Mouse (Mus musculus): ENCODE measurements at regions not wholly inside any gene's neighbourhood (a gene's known extent, or its start where the extent isn't known, plus 50 kb on each side); places are given as distances from the start of the nearest gene placed in this dataset.

DNA sequence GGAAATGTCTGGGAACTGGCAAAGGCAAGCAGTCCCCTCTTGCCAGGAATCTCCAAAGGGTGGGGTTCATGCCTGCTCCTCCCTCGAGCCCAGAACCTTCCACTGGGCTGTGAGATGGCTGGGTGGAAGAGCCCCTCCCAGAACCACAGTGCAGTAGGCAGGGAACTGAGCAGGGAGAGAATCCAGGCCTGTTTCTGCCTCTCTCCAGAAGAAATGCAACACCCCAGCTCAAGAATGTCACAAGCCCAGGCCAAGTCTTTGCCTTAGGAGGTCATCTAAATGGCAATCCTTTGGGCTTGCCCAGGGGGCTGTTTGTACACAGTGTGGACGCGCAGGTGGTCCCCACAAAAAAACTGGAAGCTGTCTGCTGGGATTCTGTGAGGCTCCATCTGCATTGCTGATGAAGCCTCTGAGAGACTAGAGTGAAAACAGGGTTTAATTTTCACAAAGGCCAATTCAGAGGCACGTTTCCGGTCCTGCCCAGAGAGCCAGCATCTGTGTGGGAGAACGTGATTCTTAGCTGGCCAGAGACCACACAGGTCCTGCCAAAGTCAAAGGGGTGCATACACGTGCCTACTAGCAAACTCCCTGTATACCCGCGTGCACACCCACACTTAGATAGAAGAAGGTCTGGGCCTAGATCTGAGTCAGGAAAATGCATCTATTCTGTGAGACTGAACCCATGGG is 129.0 kb downstream of the Hmg20a start:
- Histone ChIP-seq H3K27ac (peak overlapping the region; percentile 62; the same call in 1 of the 2 replicates), H3K4me2 (no peak overlapping the region), H3K9me3 (no peaks in the 10 kb centered on the region), H3K36me3 (no peaks in the 10 kb centered on the region), H3K4me3 (no peak overlapping the region), H3K27me3 (no peaks in the 10 kb centered on the region), H3K4me1 (peaks cover 11% of the 10 kb centered on the region), H3K9ac (no peak overlapping the region)
- no peak for ATAC-seq (ENCODE audit: insufficient number of reproducible peaks, insufficient read depth, low FRiP score, low TSS enrichment, low read depth)
- WGBS, result 50% methylated on average over 9 of the region's 9 CpGs

GRCm38 (mm10) chr9:56549774-56550173 is 131.4 kb downstream of the Hmg20a start:
- Histone ChIP-seq H3K36me3 (no peaks in the 10 kb centered on the region), H3K9ac (no peak overlapping the region), H3K27ac (no peak overlapping the region), H3K27me3 (no peaks in the 10 kb centered on the region), H3K4me3 (no peak overlapping the region), H3K9me3 (no peaks in the 10 kb centered on the region), H3K4me1 (peaks cover 19% of the 10 kb centered on the region), H3K4me2 (no peak overlapping the region)
- WGBS, result 69% methylated on average over 8 of the region's 8 CpGs
- ATAC-seq (ENCODE audit: insufficient number of reproducible peaks, insufficient read depth, low FRiP score, low TSS enrichment, low read depth), result no peak

GRCm38 (mm10) chr9:56550178-56550577 is 131.8 kb downstream of the Hmg20a start:
- Histone ChIP-seq H3K4me3 (no peak overlapping the region), H3K9ac (no peak overlapping the region), H3K27me3 (no peaks in the 10 kb centered on the region), H3K36me3 (no peaks in the 10 kb centered on the region), H3K4me2 (no peak overlapping the region), H3K27ac (no peak overlapping the region), H3K9me3 (no peaks in the 10 kb centered on the region), H3K4me1 (peaks cover 19% of the 10 kb centered on the region)
- 57% methylated on average over 4 of the region's 4 CpGs for WGBS
- no peak for ATAC-seq (ENCODE audit: insufficient number of reproducible peaks, insufficient read depth, low FRiP score, low TSS enrichment, low read depth)

DNA sequence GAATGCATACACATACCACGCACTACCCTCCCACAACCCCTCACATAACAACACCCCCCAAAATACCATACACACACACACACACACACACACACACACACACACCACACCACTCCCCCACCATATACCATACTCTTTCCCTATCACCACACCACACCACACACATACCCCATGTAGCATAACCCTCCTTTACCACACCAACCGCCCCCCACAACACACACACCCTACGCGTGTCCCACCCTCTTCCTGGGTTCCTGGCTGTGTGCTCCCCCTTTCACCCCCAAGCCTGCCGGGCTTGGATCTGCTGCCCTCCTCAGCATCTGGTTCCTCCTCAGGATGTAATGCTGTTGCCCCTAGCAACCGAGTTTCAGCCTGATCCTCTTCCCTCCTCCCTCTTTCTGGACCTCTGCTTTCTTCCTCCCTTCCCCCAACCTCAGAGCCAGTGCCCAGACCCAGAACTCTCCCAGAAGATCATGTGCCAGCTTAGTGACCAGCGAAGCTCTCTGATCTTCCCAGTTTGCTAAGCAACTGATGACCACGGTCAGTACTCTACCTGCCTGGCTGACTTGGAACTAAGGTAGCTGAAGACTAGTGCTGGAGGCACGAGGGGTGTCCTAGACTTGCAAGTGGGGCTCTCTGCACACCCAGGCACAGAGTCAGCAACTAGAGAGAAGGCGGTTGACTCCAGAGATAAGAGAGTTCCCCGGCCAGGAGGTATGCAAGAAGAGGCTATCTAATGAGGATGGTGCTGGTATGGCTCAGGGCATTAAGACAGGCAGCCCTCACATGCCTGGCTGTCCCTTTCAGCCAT is 133.2 kb downstream of the Hmg20a start:
- Histone ChIP-seq H3K4me3 (no peak overlapping the region), H3K36me3 (no peaks in the 10 kb centered on the region), H3K9me3 (no peaks in the 10 kb centered on the region), H3K27me3 (no peaks in the 10 kb centered on the region), H3K4me2 (no peak overlapping the region), H3K4me1 (peaks cover 19% of the 10 kb centered on the region), H3K27ac (no peak overlapping the region), H3K9ac (0 out of 2 replicates have a peak overlapping the region, but pooled peaks have one; percentile 32)
- WGBS, result 61% methylated on average over 11 of the region's 11 CpGs
- ATAC-seq (ENCODE audit: insufficient number of reproducible peaks, insufficient read depth, low FRiP score, low TSS enrichment, low read depth), result peak; percentile 43; the same call in 1 of the 2 replicates

DNA sequence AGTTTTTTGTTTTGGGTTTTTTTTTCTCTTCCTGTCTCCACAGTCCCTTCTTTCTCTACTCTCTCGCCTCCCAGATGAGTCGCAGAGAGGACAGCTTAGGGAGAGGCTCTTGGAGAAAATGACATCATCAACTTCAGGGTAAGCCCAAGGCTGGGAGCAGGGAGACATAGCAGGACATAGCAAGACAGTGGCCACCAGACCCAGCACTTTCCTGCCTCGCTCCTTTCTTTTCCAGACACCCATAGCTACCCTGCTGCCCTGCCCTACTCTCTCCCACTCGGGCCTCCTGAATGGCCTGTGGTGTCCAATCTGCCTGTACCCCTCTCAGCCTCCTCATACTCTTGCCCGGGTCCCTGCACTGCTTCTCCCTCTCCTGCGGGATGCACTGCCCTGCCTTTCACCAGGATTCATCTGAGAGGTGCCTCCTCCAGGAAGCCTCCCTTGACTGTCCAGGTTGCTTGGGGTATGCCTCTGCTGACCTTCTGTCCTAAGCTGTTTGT is 133.8 kb downstream of the Hmg20a start:
- Histone ChIP-seq H3K9ac (no peak overlapping the region), H3K27me3 (no peaks in the 10 kb centered on the region), H3K27ac (no peak overlapping the region), H3K4me1 (peaks cover 18% of the 10 kb centered on the region), H3K4me2 (no peak overlapping the region), H3K9me3 (no peaks in the 10 kb centered on the region), H3K36me3 (no peaks in the 10 kb centered on the region), H3K4me3 (no peak overlapping the region)
- WGBS, result 58% methylated on average over 6 of the region's 6 CpGs
- ATAC-seq (ENCODE audit: insufficient number of reproducible peaks, insufficient read depth, low FRiP score, low TSS enrichment, low read depth), result no peak

- no peaks in the 10 kb centered on the region for H3K9me3 ChIP-seq
- H3K27ac ChIP-seq, result no peak overlapping the region
- ATAC-seq (ENCODE audit: insufficient number of reproducible peaks, insufficient read depth, low FRiP score, low TSS enrichment, low read depth), result 0 out of 2 replicates have a peak, but pooled peaks have one; percentile 50
- peaks cover 16% of the 10 kb centered on the region for H3K4me1 ChIP-seq
- WGBS, result 5% methylated on average over 1 of the region's 1 CpGs
- H3K27me3 ChIP-seq, result no peaks in the 10 kb centered on the region
- no peak overlapping the region for H3K4me3 ChIP-seq
- no peaks in the 10 kb centered on the region for H3K36me3 ChIP-seq
- no peak overlapping the region for H3K9ac ChIP-seq
- no peak overlapping the region for H3K4me2 ChIP-seq
Measured at GRCm38 (mm10) chr9:56552766-56553165, 134.4 kb downstream of the Hmg20a start.

GRCm38 (mm10) chr9:56553626-56554025 is 135.2 kb downstream of the Hmg20a start:
- ATAC-seq (ENCODE audit: insufficient number of reproducible peaks, insufficient read depth, low FRiP score, low TSS enrichment, low read depth), result no peak
- no peaks in the 10 kb centered on the region for H3K36me3 ChIP-seq
- no peak overlapping the region for H3K4me2 ChIP-seq
- 63% methylated on average over 13 of the region's 13 CpGs for WGBS
- no peaks in the 10 kb centered on the region for H3K9me3 ChIP-seq
- H3K27ac ChIP-seq, result no peak overlapping the region
- H3K4me1 ChIP-seq, result peaks cover 16% of the 10 kb centered on the region
- H3K27me3 ChIP-seq, result no peaks in the 10 kb centered on the region
- no peak overlapping the region for H3K9ac ChIP-seq
- no peak overlapping the region for H3K4me3 ChIP-seq

GRCm38 (mm10) chr9:56554096-56554495 is 135.7 kb downstream of the Hmg20a start:
- Histone ChIP-seq H3K9ac (no peak overlapping the region), H3K4me3 (no peak overlapping the region), H3K36me3 (no peaks in the 10 kb centered on the region), H3K4me2 (no peak overlapping the region), H3K4me1 (peaks cover 16% of the 10 kb centered on the region), H3K9me3 (no peaks in the 10 kb centered on the region), H3K27ac (no peak overlapping the region), H3K27me3 (no peaks in the 10 kb centered on the region)
- 37% methylated on average over 6 of the region's 6 CpGs for WGBS
- no peak for ATAC-seq (ENCODE audit: insufficient number of reproducible peaks, insufficient read depth, low FRiP score, low TSS enrichment, low read depth)

GRCm38 (mm10) chr9:56559618-56560144 is 141.3 kb downstream of the Hmg20a start:
- 42% methylated on average over 2 of the region's 2 CpGs for WGBS
- H3K4me1 ChIP-seq, result no peaks in the 10 kb centered on the region
- H3K9me3 ChIP-seq, result no peaks in the 10 kb centered on the region
- H3K36me3 ChIP-seq, result no peaks in the 10 kb centered on the region
- H3K4me2 ChIP-seq, result no peak overlapping the region
- no peak overlapping the region for H3K9ac ChIP-seq
- ATAC-seq (ENCODE audit: insufficient number of reproducible peaks, insufficient read depth, low FRiP score, low TSS enrichment, low read depth), result no peak
- no peak overlapping the region for H3K27ac ChIP-seq
- no peak overlapping the region for H3K4me3 ChIP-seq
- H3K27me3 ChIP-seq, result no peaks in the 10 kb centered on the region; the same call in 1 of the 2 replicates

GRCm38 (mm10) chr9:56562440-56562839 is 144.0 kb downstream of the Hmg20a start:
- Histone ChIP-seq H3K27ac (no peak overlapping the region), H3K9ac (no peak overlapping the region), H3K36me3 (no peaks in the 10 kb centered on the region), H3K9me3 (no peaks in the 10 kb centered on the region), H3K4me2 (no peak overlapping the region), H3K27me3 (no peaks in the 10 kb centered on the region; the same call in 1 of the 2 replicates), H3K4me1 (no peaks in the 10 kb centered on the region), H3K4me3 (no peak overlapping the region)
- 61% methylated on average over 7 of the region's 7 CpGs for WGBS
- ATAC-seq (ENCODE audit: insufficient number of reproducible peaks, insufficient read depth, low FRiP score, low TSS enrichment, low read depth), result no peak

DNA sequence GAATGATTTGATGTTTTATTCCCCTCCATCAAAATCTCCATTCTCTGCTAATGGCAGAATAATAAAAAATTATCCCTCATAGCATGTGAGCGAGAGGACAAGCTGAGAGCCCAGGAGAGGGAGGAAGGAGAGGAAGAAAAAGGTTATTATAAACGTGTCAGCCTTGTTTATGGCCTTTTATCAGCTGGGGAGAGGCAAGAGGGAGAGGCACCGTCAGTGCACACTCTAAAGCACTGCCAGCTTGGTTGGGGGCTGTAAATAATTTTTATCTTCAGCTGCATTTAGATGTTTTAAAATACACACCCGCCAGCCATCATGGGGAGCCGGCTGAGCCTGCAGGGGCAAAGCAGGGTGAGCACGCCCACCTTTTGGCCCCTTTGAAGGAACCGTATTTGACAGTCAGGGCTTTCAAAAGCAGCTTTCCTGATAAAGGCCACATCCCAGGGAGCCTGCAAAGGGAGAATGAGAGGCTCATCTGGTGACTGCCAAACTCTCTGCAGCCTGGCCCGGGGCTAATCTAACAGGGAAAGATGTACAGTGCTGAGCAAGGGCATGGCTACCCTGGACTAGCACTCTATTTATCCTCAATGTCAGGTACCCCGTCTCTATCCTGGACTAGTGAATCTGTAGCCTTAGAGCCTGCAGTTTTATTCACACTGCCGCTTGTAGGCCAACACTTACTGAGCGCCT is 145.8 kb downstream of the Hmg20a start:
- no peak overlapping the region for H3K27ac ChIP-seq
- H3K36me3 ChIP-seq, result no peaks in the 10 kb centered on the region
- H3K9ac ChIP-seq, result no peak overlapping the region
- no peak overlapping the region for H3K4me3 ChIP-seq
- H3K4me2 ChIP-seq, result no peak overlapping the region
- no peaks in the 10 kb centered on the region for H3K9me3 ChIP-seq
- H3K4me1 ChIP-seq, result no peaks in the 10 kb centered on the region
- H3K27me3 ChIP-seq, result no peaks in the 10 kb centered on the region; the same call in 1 of the 2 replicates
- ATAC-seq (ENCODE audit: insufficient number of reproducible peaks, insufficient read depth, low FRiP score, low TSS enrichment, low read depth), result no peak
- WGBS, result 24% methylated on average over 11 of the region's 11 CpGs

Measured in embryonic facial prominence, embryonic 13.5 days (tissue).